Mouse (Mus musculus) kidney, embryonic 16.5 days (tissue): ENCODE results near the gene Shq1. TPM values are rescaled to one million over a fixed set of nuclear protein-coding genes. Genes with fewer than 3 reads are reported as not detected.

ENCODE experiments used
- ATAC-seq: fragments of 200-750 bp; cut with Nextera tagmentation; 2 replicates; pipeline ENCODE4 v1.8.0; 2017; ENCODE audit warnings: moderate TSS enrichment; ENCODE audit not compliant: low FRiP score, low TSS enrichment
- H3K27ac ChIP-seq: fragments of 300-500 bp; sonication (generic); 2 replicates; pipeline ENCODE4 v1.5.1; 2014; ENCODE audit warnings: low read length
- H3K27me3 ChIP-seq: fragments of 300-500 bp; sonication (generic); 2 replicates; pipeline ENCODE4 v1.6.1; 2014; ENCODE audit warnings: low read length, control low read depth, mixed read lengths; ENCODE audit not compliant: insufficient read depth
- H3K36me3 ChIP-seq: fragments of 300-500 bp; sonication (generic); 2 replicates; pipeline ENCODE4 v1.6.1; 2014; ENCODE audit warnings: low read length, control low read depth, mixed read lengths; ENCODE audit not compliant: insufficient read depth
- H3K4me1 ChIP-seq: fragments of 300-500 bp; sonication (generic); 2 replicates; pipeline ENCODE4 v1.6.1; 2014; ENCODE audit warnings: low read length, control low read depth, mixed read lengths; ENCODE audit not compliant: insufficient read depth
- H3K4me2 ChIP-seq: fragments of 300-500 bp; sonication (generic); replicated peaks from 2 replicates; pipeline ENCODE4 v1.6.1; 2014; ENCODE audit warnings: low read depth, low read length
- H3K4me3 ChIP-seq: fragments of 300-500 bp; sonication (generic); 2 replicates; pipeline ENCODE4 v1.5.1; 2014; ENCODE audit warnings: mild to moderate bottlenecking, low read length
- H3K9ac ChIP-seq: fragments of 300-500 bp; sonication (generic); replicated peaks from 2 replicates; pipeline ENCODE4 v1.6.1; 2014; ENCODE audit warnings: low read length
- H3K9me3 ChIP-seq: fragments of 300-500 bp; sonication (generic); 2 replicates; pipeline ENCODE4 v1.6.1; 2016; ENCODE audit warnings: low read length, control low read depth
- WGBS: fragments of 180-500 bp; shearing (Covaris S2); extraction: QIAGEN DNeasy Blood & Tissue Kit; methylation state at CpG from one replicate; pipeline ENCODE4 v1.1.7; 2014; 5-methylcytosine and 5-hydroxymethylcytosine counted together
- polyA plus RNA-seq: library from polyadenylated mRNA; unstranded; fragments of >200 nt; fragmentation: Nextera tagmentation; extraction: Ambion mirVana; gene quantifications from 2 replicates; pipeline ENCODE4 v1.2.1, GENCODE M21; 2015

Shq1 gene
- polyA plus RNA-seq, 1 experiment from 2014 or later, result 20.8 TPM

DNA sequence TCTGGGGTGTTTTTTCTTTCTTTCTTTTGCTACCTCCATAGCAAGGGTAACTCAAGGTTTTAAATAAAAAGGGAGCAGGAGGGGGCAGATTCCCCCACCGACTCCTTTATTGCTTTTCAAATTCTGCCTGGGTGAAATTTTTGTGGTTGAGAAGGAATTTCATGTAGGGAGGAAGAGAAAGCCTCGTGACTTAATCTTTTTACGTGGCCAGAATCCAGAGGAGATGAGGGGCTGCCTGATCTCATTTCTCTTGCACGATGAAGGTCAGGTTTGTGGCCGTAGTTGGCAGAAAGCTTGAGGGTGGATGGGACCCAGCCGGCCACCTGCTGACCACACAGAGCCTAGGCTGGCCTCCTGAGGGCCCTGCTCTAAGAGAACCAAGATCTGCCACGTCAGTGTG is 36.6 kb upstream of the Shq1 start:
- no peak overlapping the region for H3K9ac ChIP-seq
- H3K36me3 ChIP-seq, result no peaks in the 10 kb centered on the region
- ATAC-seq, result no peak
- no peak overlapping the region for H3K27ac ChIP-seq
- peaks cover 26% of the 10 kb centered on the region for H3K4me1 ChIP-seq
- H3K4me3 ChIP-seq, result no peak overlapping the region
- H3K9me3 ChIP-seq, result no peaks in the 10 kb centered on the region
- H3K4me2 ChIP-seq, result no peak overlapping the region
- WGBS, result 43% methylated on average over 7 of the region's 7 CpGs
- peaks cover 11% of the 10 kb centered on the region; the same call in 1 of the 2 replicates for H3K27me3 ChIP-seq

DNA sequence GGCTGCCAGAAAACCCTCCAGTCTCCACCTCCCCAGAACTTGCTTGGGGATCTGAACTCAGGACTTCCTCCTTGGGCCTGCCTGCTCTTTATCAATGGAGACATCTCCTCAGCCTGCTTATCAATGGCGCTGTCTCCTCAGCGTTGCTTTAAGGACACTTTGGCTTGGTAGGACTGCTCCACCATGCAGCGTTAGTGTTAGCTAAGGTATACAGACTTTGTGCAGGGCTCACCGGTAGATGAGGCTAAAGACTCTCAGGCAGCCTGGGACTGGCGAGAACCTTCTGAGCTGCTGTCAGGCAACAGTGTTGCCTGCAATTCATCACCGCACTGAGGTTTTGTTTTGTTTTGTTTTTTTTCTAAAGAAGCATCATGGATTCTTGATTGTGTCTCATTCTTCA is 35.9 kb upstream of the Shq1 start:
- no peak overlapping the region for H3K4me3 ChIP-seq
- no peak overlapping the region for H3K9ac ChIP-seq
- H3K27me3 ChIP-seq, result peaks cover 11% of the 10 kb centered on the region; the same call in 1 of the 2 replicates

DNA sequence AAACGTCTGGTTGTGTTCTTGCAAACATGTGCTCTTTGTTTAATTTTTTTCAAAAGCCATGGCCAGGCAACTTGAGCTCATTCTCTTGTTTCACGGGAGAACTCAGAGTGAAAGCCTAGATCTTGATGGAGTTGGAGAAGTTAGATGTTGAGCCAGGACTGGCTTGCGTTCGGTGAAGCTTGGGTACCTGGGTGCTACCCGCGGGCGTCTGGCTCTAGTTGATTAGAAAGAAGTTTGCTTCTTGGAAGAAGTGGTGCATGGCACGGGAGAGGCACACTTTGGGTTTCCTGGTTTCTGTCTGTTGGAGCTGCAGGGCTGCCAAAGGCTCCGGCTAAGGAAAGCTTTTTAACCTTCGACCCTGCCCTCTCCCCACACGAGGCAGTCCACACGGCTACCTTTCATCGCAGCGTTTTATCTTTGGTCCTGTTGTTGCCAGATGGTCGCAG is 34.4 kb upstream of the Shq1 start:
- H3K27me3 ChIP-seq, result peaks cover 11% of the 10 kb centered on the region; the same call in 1 of the 2 replicates
- H3K4me2 ChIP-seq, result peak overlapping the region; percentile 80
- H3K27ac ChIP-seq, result no peak overlapping the region
- H3K4me1 ChIP-seq, result peaks cover 26% of the 10 kb centered on the region
- H3K9ac ChIP-seq, result peak overlapping the region; percentile 72
- no peaks in the 10 kb centered on the region for H3K36me3 ChIP-seq
- WGBS, result under 1% methylated on average over 15 of the region's 15 CpGs
- no peak for ATAC-seq
- H3K9me3 ChIP-seq, result no peaks in the 10 kb centered on the region
- peak overlapping the region; percentile 66 for H3K4me3 ChIP-seq

More for the DNA sequence above, 35.9 kb upstream of the Shq1 start:
- no peak overlapping the region for H3K4me2 ChIP-seq
- WGBS, result 73% methylated on average over 6 of the region's 6 CpGs
- peaks cover 26% of the 10 kb centered on the region for H3K4me1 ChIP-seq
- H3K36me3 ChIP-seq, result no peaks in the 10 kb centered on the region
- no peaks in the 10 kb centered on the region for H3K9me3 ChIP-seq
- ATAC-seq, result no peak
- H3K27ac ChIP-seq, result no peak overlapping the region

DNA sequence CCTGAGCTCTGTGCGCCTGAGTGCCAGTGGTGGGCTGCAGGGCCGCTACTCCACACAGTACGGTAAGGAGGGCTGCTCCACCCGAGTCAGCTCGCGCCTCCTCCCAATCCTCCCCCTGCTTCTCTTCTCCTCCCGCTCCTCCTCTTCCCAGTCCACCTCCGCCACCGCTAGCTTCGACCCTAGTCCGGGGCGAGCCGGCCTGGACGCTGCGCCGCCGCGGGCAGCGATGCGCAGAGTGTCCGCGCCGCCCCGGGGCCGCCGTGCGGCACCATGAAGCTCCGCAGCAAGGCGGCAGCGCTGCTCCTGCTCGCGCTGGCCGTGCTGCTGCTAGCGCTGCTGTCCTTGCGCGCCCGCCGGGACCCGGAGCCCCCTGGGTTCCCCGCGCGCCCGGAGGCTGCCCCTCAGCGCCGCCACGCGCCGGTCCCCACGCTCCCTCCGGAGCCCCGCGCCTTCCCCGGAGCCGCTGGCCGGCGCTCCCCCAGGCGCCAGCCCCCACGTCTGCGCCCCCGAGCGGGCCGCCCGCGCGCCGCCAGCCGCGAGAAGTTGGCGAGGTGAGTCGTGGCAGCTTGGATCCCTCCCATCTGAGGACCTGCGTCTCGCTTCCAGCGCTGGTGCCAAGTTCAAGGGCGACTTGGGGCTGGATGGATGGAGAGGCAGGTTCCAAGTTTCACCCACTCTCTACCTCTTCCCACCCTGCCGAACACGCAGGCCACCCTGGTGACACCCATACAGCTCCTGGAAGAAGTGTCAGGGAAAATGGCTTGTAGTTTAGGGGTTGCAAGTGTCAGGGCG is 33.8 kb upstream of the Shq1 start, which contains the start of gene Gxylt2:
Gene Gxylt2 (plus strand): TSS at position 161 of the 792 bp plus-strand sequence.
- Histone ChIP-seq H3K36me3 (no peaks in the 10 kb centered on the region), H3K4me2 (peak within 1 kb of the TSS; percentile 80), H3K9ac (peak within 1 kb of the TSS; percentile 72), H3K27ac (peak within 1 kb of the TSS; percentile 56; the same call in 1 of the 2 replicates), H3K9me3 (no peaks in the 10 kb centered on the region), H3K4me1 (peaks cover 22% of the 10 kb centered on the region), H3K27me3 (peaks cover 11% of the 10 kb centered on the region; the same call in 1 of the 2 replicates), H3K4me3 (peak within 1 kb of the TSS; percentile 66)
- under 1% methylated on average over 65 of the region's 77 CpGs for WGBS
- ATAC-seq, result peak; percentile 96

DNA sequence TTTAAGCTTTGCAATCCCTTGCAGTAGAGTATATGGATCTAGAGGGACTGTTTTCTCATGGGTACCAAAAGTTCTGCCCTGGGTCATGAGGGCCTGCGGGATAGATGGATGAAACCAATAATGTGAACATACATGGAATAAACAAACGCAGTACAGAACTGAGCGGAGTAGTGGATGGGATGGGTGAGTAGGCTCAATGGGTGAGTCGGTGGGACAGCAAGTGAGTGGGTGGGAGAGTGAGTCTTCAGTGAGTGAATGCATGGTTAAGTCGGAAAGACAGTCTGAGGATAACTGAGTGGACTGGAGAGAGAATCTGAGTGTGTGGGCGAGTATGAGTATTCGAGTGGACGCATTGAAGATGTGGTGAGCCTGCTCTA is 33.2 kb upstream of the Shq1 start:
- no peaks in the 10 kb centered on the region for H3K36me3 ChIP-seq
- no peak overlapping the region for H3K27ac ChIP-seq
- H3K9me3 ChIP-seq, result no peaks in the 10 kb centered on the region
- no peak for ATAC-seq
- H3K27me3 ChIP-seq, result peaks cover 11% of the 10 kb centered on the region; the same call in 1 of the 2 replicates
- WGBS, result 21% methylated on average over 8 of the region's 8 CpGs
- no peak overlapping the region; the same call in 1 of the 2 replicates for H3K9ac ChIP-seq
- peaks cover 17% of the 10 kb centered on the region for H3K4me1 ChIP-seq
- H3K4me2 ChIP-seq, result peak overlapping the region; percentile 80
- peak overlapping the region; percentile 66 for H3K4me3 ChIP-seq

DNA sequence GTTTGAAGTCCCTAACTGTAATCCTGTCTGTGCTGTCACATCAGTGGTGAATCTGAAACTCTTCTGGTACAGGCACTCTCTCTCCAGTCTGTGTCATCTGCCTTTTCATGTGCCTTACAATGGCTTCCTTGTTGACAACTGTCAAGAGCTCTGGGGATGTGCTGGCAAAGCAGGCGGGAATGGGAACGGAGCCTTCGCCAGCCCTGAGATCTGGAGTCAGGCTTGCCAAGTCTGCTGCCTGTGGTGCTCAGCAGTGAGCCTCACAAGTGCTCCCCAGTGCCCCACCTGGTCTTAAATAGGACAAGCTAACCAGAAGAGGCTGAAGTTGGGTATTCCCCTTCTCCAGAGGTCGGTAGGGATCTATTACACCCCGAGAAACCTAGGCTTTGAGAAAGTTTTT is 29.8 kb upstream of the Shq1 start:
- WGBS, result 79% methylated on average over 5 of the region's 5 CpGs
- Histone ChIP-seq H3K27ac (no peak overlapping the region), H3K4me3 (no peak overlapping the region), H3K9ac (no peak overlapping the region), H3K4me1 (peaks cover 12% of the 10 kb centered on the region; the same call in 1 of the 2 replicates), H3K4me2 (no peak overlapping the region), H3K9me3 (no peaks in the 10 kb centered on the region), H3K36me3 (no peaks in the 10 kb centered on the region), H3K27me3 (peaks cover 8% of the 10 kb centered on the region; the same call in 1 of the 2 replicates)
- ATAC-seq, result no peak

DNA sequence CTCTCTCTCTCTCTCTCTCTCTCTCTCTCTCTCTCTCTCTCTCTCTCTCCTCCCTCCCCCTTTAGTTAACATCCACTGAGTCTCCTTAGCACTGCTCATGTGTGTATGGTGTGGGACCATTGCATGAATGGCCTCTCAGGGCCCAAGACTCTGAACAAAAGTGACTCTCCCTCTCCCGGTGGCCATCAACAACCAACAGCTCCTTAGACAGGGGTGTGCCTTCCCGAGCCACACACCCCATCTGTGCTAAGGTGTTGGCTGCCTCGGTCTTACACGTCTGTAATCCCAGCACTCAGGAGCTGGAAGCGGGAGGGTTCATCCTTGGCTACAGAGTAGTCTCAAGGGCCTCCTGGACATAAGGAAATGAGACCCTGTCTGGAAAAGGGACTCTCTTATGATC is 29.0 kb upstream of the Shq1 start:
- no peaks in the 10 kb centered on the region for H3K36me3 ChIP-seq
- H3K9me3 ChIP-seq, result no peaks in the 10 kb centered on the region
- H3K27ac ChIP-seq, result no peak overlapping the region
- no peak overlapping the region for H3K4me3 ChIP-seq
- no peak for ATAC-seq
- peaks cover 5% of the 10 kb centered on the region; the same call in 1 of the 2 replicates for H3K4me1 ChIP-seq
- WGBS, result 75% methylated on average over 5 of the region's 5 CpGs
- no peak overlapping the region for H3K4me2 ChIP-seq
- H3K27me3 ChIP-seq, result peaks cover 8% of the 10 kb centered on the region; the same call in 1 of the 2 replicates
- H3K9ac ChIP-seq, result no peak overlapping the region

DNA sequence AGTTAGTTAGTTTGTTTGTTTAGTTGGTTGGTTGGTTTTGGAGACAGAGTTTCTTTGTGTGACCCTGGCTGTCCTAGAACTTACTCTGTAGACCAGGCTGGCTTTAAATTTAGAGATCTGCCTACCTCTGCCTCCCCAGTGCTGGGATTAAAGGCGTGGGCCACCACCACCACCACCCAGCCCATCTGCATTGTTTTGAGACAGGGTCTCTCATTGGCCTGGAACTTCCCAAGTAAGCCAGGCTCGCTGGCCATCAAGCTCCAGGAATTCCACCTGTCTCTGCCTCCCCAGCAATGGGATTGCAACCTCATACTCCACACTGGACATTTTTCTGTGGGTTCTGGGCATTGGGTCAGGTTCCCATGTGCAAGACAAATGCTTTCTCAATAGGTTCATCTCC is 15.4 kb upstream of the Shq1 start:
- Histone ChIP-seq H3K4me1 (no peaks in the 10 kb centered on the region), H3K4me3 (no peak overlapping the region), H3K27me3 (no peaks in the 10 kb centered on the region), H3K9ac (no peak overlapping the region), H3K36me3 (no peaks in the 10 kb centered on the region), H3K9me3 (no peaks in the 10 kb centered on the region), H3K27ac (no peak overlapping the region), H3K4me2 (no peak overlapping the region)
- no peak for ATAC-seq
- 91% methylated on average over 2 of the region's 2 CpGs for WGBS

DNA sequence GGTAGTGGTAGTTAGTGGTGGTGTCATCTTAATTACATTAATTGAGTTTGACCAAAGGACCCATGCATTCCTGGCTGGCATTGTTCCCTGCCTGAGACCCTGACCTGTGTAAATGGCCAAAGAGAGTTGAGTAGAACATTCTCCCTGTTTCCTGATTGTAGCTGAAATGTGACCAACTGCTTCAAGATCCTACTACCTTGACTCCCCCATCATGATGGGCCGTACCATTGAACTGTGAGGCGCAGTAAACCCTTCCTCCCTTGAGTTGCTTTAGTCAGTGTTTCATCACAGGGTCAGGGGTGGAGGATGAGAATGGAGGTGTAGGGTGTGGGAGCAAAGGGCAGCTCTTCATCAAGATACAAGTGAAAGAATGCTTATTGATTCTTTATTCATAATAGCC is 7.7 kb upstream of the Shq1 start:
- Histone ChIP-seq H3K27ac (no peak overlapping the region), H3K9me3 (no peaks in the 10 kb centered on the region), H3K27me3 (no peaks in the 10 kb centered on the region), H3K36me3 (no peaks in the 10 kb centered on the region), H3K4me3 (no peak overlapping the region), H3K9ac (no peak overlapping the region), H3K4me1 (no peaks in the 10 kb centered on the region), H3K4me2 (no peak overlapping the region)
- no peak for ATAC-seq
- WGBS, result 75% methylated on average over 2 of the region's 2 CpGs

DNA sequence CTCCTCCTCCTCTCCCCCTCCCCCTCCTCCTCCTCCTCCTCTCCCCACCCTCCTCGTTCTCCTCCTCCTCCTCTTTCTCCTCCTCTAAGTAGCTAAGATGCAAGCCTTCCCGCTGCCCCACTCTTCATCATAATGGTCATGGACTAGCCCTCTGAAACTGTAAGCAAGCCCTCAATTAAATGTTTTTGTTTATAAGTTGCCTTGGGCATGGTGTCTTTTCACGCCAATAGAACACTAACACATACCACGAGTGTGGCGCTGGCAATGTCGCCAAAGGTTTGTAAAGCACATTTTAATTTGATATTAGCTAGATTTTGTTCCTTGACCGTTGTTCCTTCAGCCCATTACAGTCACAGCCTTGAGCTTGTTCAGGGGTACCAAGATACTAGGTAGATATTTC is 5.5 kb upstream of the Shq1 start:
- H3K9ac ChIP-seq, result no peak overlapping the region
- H3K4me3 ChIP-seq, result no peak overlapping the region
- 86% methylated on average over 6 of the region's 7 CpGs for WGBS
- H3K4me2 ChIP-seq, result no peak overlapping the region
- no peaks in the 10 kb centered on the region for H3K27me3 ChIP-seq
- H3K36me3 ChIP-seq, result no peaks in the 10 kb centered on the region
- no peaks in the 10 kb centered on the region for H3K9me3 ChIP-seq
- ATAC-seq, result no peak
- H3K27ac ChIP-seq, result no peak overlapping the region
- peaks cover 2% of the 10 kb centered on the region; the same call in 1 of the 2 replicates for H3K4me1 ChIP-seq
